Mouse (Mus musculus): ENCODE measurements around the gene Zfp827. TPM values are rescaled to one million over a fixed set of nuclear protein-coding genes. Genes with fewer than 3 reads are reported as not detected.

The Zfp827 gene
- polyA plus RNA-seq, 1 experiment from 2014 or later: 10.2 TPM

- H3K4me3 ChIP-seq (ENCODE audit: low read depth, low read length): no peak overlapping the region
- H3K36me3 ChIP-seq (ENCODE audit: control insufficient read depth, insufficient read depth, low read length): no peaks in the 10 kb centered on the region
- no peak overlapping the region for H3K27ac ChIP-seq (ENCODE audit: low read depth, low read length)
- DNase-seq (ENCODE audit: low spot score) (no peak), ATAC-seq (no peak)
- H3K4me1 ChIP-seq (ENCODE audit: control insufficient read depth, insufficient read depth, low read length): 0 out of 2 replicates have a peak, but pooled peaks cover 2% of the 10 kb centered on the region
- no peak overlapping the region for H3K9ac ChIP-seq (ENCODE audit: low read length)
- H3K9me3 ChIP-seq (replicated peaks; ENCODE audit: control insufficient read depth, low read length): no peaks in the 10 kb centered on the region
- 45% methylated on average over 3 of the region's 3 CpGs for WGBS
- no peak overlapping the region for H3K4me2 ChIP-seq (ENCODE audit: low read length)
- no peaks in the 10 kb centered on the region for H3K27me3 ChIP-seq (replicated peaks; ENCODE audit: control insufficient read depth, insufficient read depth, low read length)
Measured at GRCm38 (mm10) chr8:79198675-79199074, 170.4 kb downstream of the Zfp827 start.

- Histone ChIP-seq H3K9ac (ENCODE audit: low read length) (no peak overlapping the region), H3K9me3 (replicated peaks; ENCODE audit: control insufficient read depth, low read length) (no peaks in the 10 kb centered on the region), H3K27ac (ENCODE audit: low read depth, low read length) (no peak overlapping the region), H3K27me3 (replicated peaks; ENCODE audit: control insufficient read depth, insufficient read depth, low read length) (no peaks in the 10 kb centered on the region), H3K4me1 (ENCODE audit: control insufficient read depth, insufficient read depth, low read length) (peaks cover 3% of the 10 kb centered on the region; the same call in 1 of the 2 replicates), H3K4me3 (ENCODE audit: low read depth, low read length) (no peak overlapping the region), H3K4me2 (ENCODE audit: low read length) (no peak overlapping the region), H3K36me3 (ENCODE audit: control insufficient read depth, insufficient read depth, low read length) (no peaks in the 10 kb centered on the region)
- 62% methylated on average over 11 of the region's 11 CpGs for WGBS
- DNase-seq (ENCODE audit: low spot score) (peak; percentile 48), ATAC-seq (peak; percentile 45; the same call in 1 of the 2 replicates)
Measured at GRCm38 (mm10) chr8:79201446-79202147, 173.4 kb downstream of the Zfp827 start.

- WGBS: 64% methylated on average over 4 of the region's 4 CpGs
- H3K27me3 ChIP-seq (replicated peaks; ENCODE audit: control insufficient read depth, insufficient read depth, low read length): no peaks in the 10 kb centered on the region
- DNase-seq (ENCODE audit: low spot score) (peak; percentile 56), ATAC-seq (no peak)
- no peak overlapping the region for H3K9ac ChIP-seq (ENCODE audit: low read length)
- peaks cover 26% of the 10 kb centered on the region for H3K4me1 ChIP-seq (ENCODE audit: control insufficient read depth, insufficient read depth, low read length)
- no peaks in the 10 kb centered on the region for H3K36me3 ChIP-seq (ENCODE audit: control insufficient read depth, insufficient read depth, low read length)
- H3K4me3 ChIP-seq (ENCODE audit: low read depth, low read length): no peak overlapping the region
- no peak overlapping the region; the same call in 1 of the 2 replicates for H3K27ac ChIP-seq (ENCODE audit: low read depth, low read length)
- H3K9me3 ChIP-seq (replicated peaks; ENCODE audit: control insufficient read depth, low read length): no peaks in the 10 kb centered on the region
- no peak overlapping the region for H3K4me2 ChIP-seq (ENCODE audit: low read length)
Measured at GRCm38 (mm10) chr8:79206895-79207294, 178.7 kb downstream of the Zfp827 start.

- no peak for ATAC-seq
- no peak for DNase-seq (ENCODE audit: low spot score)
- no peak overlapping the region for H3K27ac ChIP-seq (ENCODE audit: low read depth, low read length)
Measured at GRCm38 (mm10) chr8:79208181-79208580, 179.9 kb downstream of the Zfp827 start.

GRCm38 (mm10) chr8:79208691-79209640, 180.7 kb downstream of the Zfp827 start:
- H3K27me3 ChIP-seq (replicated peaks; ENCODE audit: control insufficient read depth, insufficient read depth, low read length): no peaks in the 10 kb centered on the region
- peak; percentile 74 for DNase-seq (ENCODE audit: low spot score)
- H3K4me1 ChIP-seq (ENCODE audit: control insufficient read depth, insufficient read depth, low read length): peaks cover 26% of the 10 kb centered on the region
- no peaks in the 10 kb centered on the region for H3K36me3 ChIP-seq (ENCODE audit: control insufficient read depth, insufficient read depth, low read length)
- H3K27ac ChIP-seq (ENCODE audit: low read depth, low read length): no peak overlapping the region
- H3K4me2 ChIP-seq (ENCODE audit: low read length): peak overlapping the region; percentile 66
- no peak overlapping the region for H3K4me3 ChIP-seq (ENCODE audit: low read depth, low read length)
- WGBS: 12% methylated on average over 15 of the region's 15 CpGs
- H3K9ac ChIP-seq (ENCODE audit: low read length): peak overlapping the region; percentile 65
- peak; percentile 63 for ATAC-seq
- no peaks in the 10 kb centered on the region for H3K9me3 ChIP-seq (replicated peaks; ENCODE audit: control insufficient read depth, low read length)

More at GRCm38 (mm10) chr8:79208181-79208580, 179.9 kb downstream of the Zfp827 start:
- no peak overlapping the region for H3K4me3 ChIP-seq (ENCODE audit: low read depth, low read length)
- peaks cover 26% of the 10 kb centered on the region for H3K4me1 ChIP-seq (ENCODE audit: control insufficient read depth, insufficient read depth, low read length)
- 48% methylated on average over 3 of the region's 3 CpGs for WGBS
- no peak overlapping the region for H3K9ac ChIP-seq (ENCODE audit: low read length)
- H3K9me3 ChIP-seq (replicated peaks; ENCODE audit: control insufficient read depth, low read length): no peaks in the 10 kb centered on the region
- H3K4me2 ChIP-seq (ENCODE audit: low read length): no peak overlapping the region
- H3K27me3 ChIP-seq (replicated peaks; ENCODE audit: control insufficient read depth, insufficient read depth, low read length): no peaks in the 10 kb centered on the region
- H3K36me3 ChIP-seq (ENCODE audit: control insufficient read depth, insufficient read depth, low read length): no peaks in the 10 kb centered on the region

GRCm38 (mm10) chr8:79209641-79210358, 181.6 kb downstream of the Zfp827 start:
- Histone ChIP-seq H3K4me1 (ENCODE audit: control insufficient read depth, insufficient read depth, low read length) (peaks cover 26% of the 10 kb centered on the region), H3K9ac (ENCODE audit: low read length) (peak overlapping the region; percentile 65), H3K27ac (ENCODE audit: low read depth, low read length) (peak overlapping the region; percentile 30; the same call in 1 of the 2 replicates), H3K4me3 (ENCODE audit: low read depth, low read length) (peak overlapping the region; percentile 31), H3K9me3 (replicated peaks; ENCODE audit: control insufficient read depth, low read length) (no peaks in the 10 kb centered on the region), H3K27me3 (replicated peaks; ENCODE audit: control insufficient read depth, insufficient read depth, low read length) (no peaks in the 10 kb centered on the region), H3K36me3 (ENCODE audit: control insufficient read depth, insufficient read depth, low read length) (no peaks in the 10 kb centered on the region), H3K4me2 (ENCODE audit: low read length) (peak overlapping the region; percentile 66)
- DNase-seq (ENCODE audit: low spot score) (peak; percentile 56), ATAC-seq (peak; percentile 72)
- 5% methylated on average over 27 of the region's 27 CpGs for WGBS

GRCm38 (mm10) chr8:79211630-79212029, 183.4 kb downstream of the Zfp827 start:
- H3K9me3 ChIP-seq (replicated peaks; ENCODE audit: control insufficient read depth, low read length): no peaks in the 10 kb centered on the region
- H3K4me1 ChIP-seq (ENCODE audit: control insufficient read depth, insufficient read depth, low read length): peaks cover 25% of the 10 kb centered on the region
- DNase-seq (ENCODE audit: low spot score) (no peak), ATAC-seq (no peak)
- no peak overlapping the region for H3K4me2 ChIP-seq (ENCODE audit: low read length)
- H3K4me3 ChIP-seq (ENCODE audit: low read depth, low read length): no peak overlapping the region
- no peaks in the 10 kb centered on the region for H3K36me3 ChIP-seq (ENCODE audit: control insufficient read depth, insufficient read depth, low read length)
- no peak overlapping the region for H3K9ac ChIP-seq (ENCODE audit: low read length)
- WGBS: 72% methylated on average over 9 of the region's 9 CpGs
- H3K27me3 ChIP-seq (replicated peaks; ENCODE audit: control insufficient read depth, insufficient read depth, low read length): no peaks in the 10 kb centered on the region
- no peak overlapping the region for H3K27ac ChIP-seq (ENCODE audit: low read depth, low read length)

- no peak for ATAC-seq
- DNase-seq (ENCODE audit: low spot score): no peak
- H3K4me1 ChIP-seq (ENCODE audit: control insufficient read depth, insufficient read depth, low read length): no peaks in the 10 kb centered on the region
- no peaks in the 10 kb centered on the region for H3K27me3 ChIP-seq (replicated peaks; ENCODE audit: control insufficient read depth, insufficient read depth, low read length)
- WGBS: 79% methylated on average over 5 of the region's 5 CpGs
- no peaks in the 10 kb centered on the region for H3K36me3 ChIP-seq (ENCODE audit: control insufficient read depth, insufficient read depth, low read length)
- no peak overlapping the region for H3K9ac ChIP-seq (ENCODE audit: low read length)
- H3K9me3 ChIP-seq (replicated peaks; ENCODE audit: control insufficient read depth, low read length): peaks cover 3% of the 10 kb centered on the region; the same call in 1 of the 2 replicates
- no peak overlapping the region for H3K4me2 ChIP-seq (ENCODE audit: low read length)
- no peak overlapping the region for H3K27ac ChIP-seq (ENCODE audit: low read depth, low read length)
- no peak overlapping the region for H3K4me3 ChIP-seq (ENCODE audit: low read depth, low read length)
Measured at GRCm38 (mm10) chr8:79222106-79222751, 194.0 kb downstream of the Zfp827 start.

All from forebrain, embryonic 14.5 days (tissue).